Mouse (Mus musculus) liver, embryonic 11.5 days (tissue): ENCODE results near the gene Arfgap3. TPM values are rescaled to one million over a fixed set of nuclear protein-coding genes. Genes with fewer than 3 reads are reported as not detected.
"Not testable (repeated sequence)": the region's sequence is repeated elsewhere in the genome, so short reads cannot be mapped to it uniquely, and the experiment has no call there.

Experiments used
- ATAC-seq: fragments of 200-750 bp; cut with Nextera tagmentation; replicated peaks from 2 replicates; pipeline ENCODE4 v1.8.0; 2017; ENCODE audit warnings: moderate number of reproducible peaks, mild to moderate bottlenecking, moderate TSS enrichment, moderate library complexity; ENCODE audit not compliant: low FRiP score
- DNase-seq: peaks from one replicate; pipeline ENCODE4 v3.0.0-alpha.2; 2017; ENCODE audit warnings: low spot score
- H3K27ac ChIP-seq: fragments of 300-500 bp; sonication (generic); 2 replicates; pipeline ENCODE4 v1.5.1; 2014; ENCODE audit warnings: mild to moderate bottlenecking, low read depth, low read length, control low read depth
- H3K27me3 ChIP-seq: fragments of 300-500 bp; sonication (generic); replicated peaks from 2 replicates; pipeline ENCODE4 v1.6.1; 2014; ENCODE audit warnings: low read length, mixed read lengths; ENCODE audit not compliant: control insufficient read depth, insufficient read depth
- H3K36me3 ChIP-seq: fragments of 300-500 bp; sonication (generic); 2 replicates; pipeline ENCODE4 v1.6.1; 2014; ENCODE audit warnings: mild to moderate bottlenecking, low read length, moderate library complexity, mixed read lengths; ENCODE audit not compliant: control insufficient read depth, insufficient read depth
- H3K4me1 ChIP-seq: fragments of 300-500 bp; sonication (generic); replicated peaks from 2 replicates; pipeline ENCODE4 v1.6.1; 2014; ENCODE audit warnings: low read length, mixed read lengths; ENCODE audit not compliant: control insufficient read depth, insufficient read depth
- H3K4me2 ChIP-seq: fragments of 300-500 bp; sonication (generic); 2 replicates; pipeline ENCODE4 v1.6.1; 2014; ENCODE audit warnings: mild to moderate bottlenecking, control low read depth, moderate library complexity
- H3K4me3 ChIP-seq: fragments of 300-500 bp; sonication (generic); 2 replicates; pipeline ENCODE4 v1.5.1; 2014; ENCODE audit warnings: low read depth, low read length, control low read depth
- H3K9ac ChIP-seq: fragments of 300-500 bp; sonication (generic); 2 replicates; pipeline ENCODE4 v1.6.1; 2014; ENCODE audit warnings: low read depth, low read length, control low read depth
- H3K9me3 ChIP-seq: fragments of 300-500 bp; sonication (generic); 2 replicates; pipeline ENCODE4 v1.6.1; 2016; ENCODE audit warnings: low read length, inconsistent platforms, mixed read lengths; ENCODE audit not compliant: control insufficient read depth
- WGBS: fragments of 180-500 bp; shearing (Covaris S2); extraction: QIAGEN DNeasy Blood & Tissue Kit; methylation state at CpG from one replicate; pipeline ENCODE4 v1.1.7; 2014; 5-methylcytosine and 5-hydroxymethylcytosine counted together
- polyA plus RNA-seq: library from polyadenylated mRNA; unstranded; fragments of >200 nt; fragmentation: Nextera tagmentation; extraction: Ambion mirVana; gene quantifications from 2 replicates; pipeline ENCODE4 v1.2.1, GENCODE M21; 2014

The Arfgap3 gene
- polyA plus RNA-seq, 1 experiment from 2014 or later, result 26.3 TPM

GRCm38 (mm10) chr15:83337903-83338870 lies 11.9 kb downstream of the Arfgap3 start:
- Histone ChIP-seq H3K4me3 (no peak overlapping the region), H3K27ac (no peak overlapping the region), H3K9ac (no peak overlapping the region), H3K9me3 (no peaks in the 10 kb centered on the region), H3K4me1 (0 out of 2 replicates have a peak, but pooled peaks cover 3% of the 10 kb centered on the region), H3K36me3 (peaks cover 4% of the 10 kb centered on the region; the same call in 1 of the 2 replicates), H3K4me2 (no peak overlapping the region), H3K27me3 (no peaks in the 10 kb centered on the region)
- no peak for DNase-seq
- 68% methylated on average over 8 of the region's 8 CpGs for WGBS
- ATAC-seq, result peak; percentile 42; the same call in 1 of the 2 replicates

- Histone ChIP-seq H3K4me1 (no peaks in the 10 kb centered on the region), H3K4me2 (no peak overlapping the region), H3K9me3 (no peaks in the 10 kb centered on the region), H3K4me3 (no peak overlapping the region), H3K27ac (no peak overlapping the region), H3K27me3 (no peaks in the 10 kb centered on the region), H3K9ac (no peak overlapping the region), H3K36me3 (peaks cover 7% of the 10 kb centered on the region; the same call in 1 of the 2 replicates)
- 85% methylated on average over 3 of the region's 3 CpGs for WGBS
- ATAC-seq (no peak), DNase-seq (no peak)
Measured at GRCm38 (mm10) chr15:83332373-83332772, 17.7 kb downstream of the Arfgap3 start.

GRCm38 (mm10) chr15:83328952-83329351 lies 21.1 kb downstream of the Arfgap3 start:
- H3K36me3 ChIP-seq, result peaks cover 10% of the 10 kb centered on the region; the same call in 1 of the 2 replicates
- H3K9me3 ChIP-seq, result no peaks in the 10 kb centered on the region
- no peak for ATAC-seq
- DNase-seq, result no peak
- no peak overlapping the region for H3K9ac ChIP-seq
- H3K4me2 ChIP-seq, result no peak overlapping the region
- WGBS, result 81% methylated on average over 5 of the region's 5 CpGs
- no peaks in the 10 kb centered on the region for H3K4me1 ChIP-seq
- no peak overlapping the region for H3K4me3 ChIP-seq
- no peak overlapping the region for H3K27ac ChIP-seq
- H3K27me3 ChIP-seq, result no peaks in the 10 kb centered on the region

DNA sequence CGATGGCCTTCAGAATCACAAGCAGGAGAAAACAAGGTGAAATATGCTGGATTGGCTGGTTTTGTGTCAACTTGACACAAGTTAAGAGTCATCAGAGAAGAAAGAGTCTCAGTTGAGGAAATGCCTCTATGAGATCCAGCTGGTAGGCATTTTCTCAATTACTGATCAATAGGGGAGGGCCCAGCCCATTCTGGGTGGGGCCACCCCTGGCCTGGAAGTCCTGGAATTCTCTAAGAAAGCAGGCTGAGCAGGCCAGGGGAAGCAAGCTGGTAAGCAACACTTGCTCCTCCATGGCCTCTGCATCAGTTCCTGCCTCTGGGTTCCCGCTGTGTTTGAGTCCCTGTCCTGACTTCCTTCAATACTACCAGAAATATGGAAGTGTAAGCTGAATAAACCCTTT lies 27.0 kb downstream of the Arfgap3 start:
- Histone ChIP-seq H3K4me3 (no peak overlapping the region), H3K4me1 (no peaks in the 10 kb centered on the region), H3K4me2 (no peak overlapping the region), H3K9me3 (no peaks in the 10 kb centered on the region), H3K36me3 (peaks cover 10% of the 10 kb centered on the region; the same call in 1 of the 2 replicates), H3K27ac (no peak overlapping the region), H3K9ac (no peak overlapping the region), H3K27me3 (no peaks in the 10 kb centered on the region)
- 90% methylated on average over 2 of the region's 2 CpGs for WGBS
- no peak for ATAC-seq
- no peak for DNase-seq

DNA sequence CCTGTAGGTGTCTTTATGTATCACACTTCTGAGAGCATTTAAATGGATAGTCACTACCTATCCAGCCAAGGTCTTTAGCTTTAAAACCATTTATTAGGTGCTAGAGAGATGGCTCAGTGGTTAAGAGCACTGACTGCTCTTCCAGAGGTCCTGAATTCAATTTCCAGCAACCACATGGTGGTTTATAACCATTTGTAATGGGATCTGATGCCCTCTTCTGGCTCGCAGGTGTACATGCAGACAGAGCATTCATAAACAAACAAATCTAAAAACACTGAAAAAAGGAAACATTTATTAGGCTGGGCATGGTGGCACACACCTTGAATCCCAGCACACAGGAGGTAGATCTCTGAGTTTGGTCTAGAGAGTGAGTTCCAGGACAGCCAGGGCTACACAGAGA lies 35.1 kb downstream of the Arfgap3 start:
- 69% methylated on average over 1 of the region's 1 CpGs for WGBS
- no peak overlapping the region for H3K4me3 ChIP-seq
- H3K4me2 ChIP-seq, result no peak overlapping the region
- H3K27ac ChIP-seq, result no peak overlapping the region
- no peaks in the 10 kb centered on the region for H3K9me3 ChIP-seq
- H3K36me3 ChIP-seq, result peaks cover 16% of the 10 kb centered on the region; the same call in 1 of the 2 replicates
- DNase-seq, result no peak
- no peak for ATAC-seq
- no peaks in the 10 kb centered on the region for H3K27me3 ChIP-seq
- no peak overlapping the region for H3K9ac ChIP-seq
- no peaks in the 10 kb centered on the region for H3K4me1 ChIP-seq

DNA sequence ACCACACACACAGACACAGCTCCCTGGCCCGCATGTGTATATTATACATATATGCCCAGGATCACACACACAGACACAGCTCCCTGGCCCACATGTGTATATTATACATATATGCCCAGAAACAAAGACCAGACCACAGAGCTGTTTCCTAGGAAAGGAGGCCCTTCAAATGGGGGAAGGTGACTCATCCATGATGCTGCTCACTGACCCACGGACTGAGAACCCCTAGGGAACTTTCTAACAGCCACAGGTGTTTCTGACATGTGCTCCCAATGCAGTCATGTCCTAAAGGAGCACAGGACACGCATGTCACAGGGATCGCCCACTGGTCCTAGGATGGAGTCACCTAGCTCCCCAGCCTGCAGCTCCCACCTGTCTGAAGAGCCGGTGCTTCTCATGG lies 40.2 kb downstream of the Arfgap3 start:
- Histone ChIP-seq H3K36me3 (peaks cover 17% of the 10 kb centered on the region; the same call in 1 of the 2 replicates), H3K27ac (no peak overlapping the region), H3K4me1 (0 out of 2 replicates have a peak, but pooled peaks cover 2% of the 10 kb centered on the region), H3K9me3 (no peaks in the 10 kb centered on the region), H3K4me2 (no peak overlapping the region), H3K4me3 (no peak overlapping the region), H3K27me3 (no peaks in the 10 kb centered on the region), H3K9ac (no peak overlapping the region)
- ATAC-seq (no peak), DNase-seq (no peak)
- 89% methylated on average over 5 of the region's 5 CpGs for WGBS

- not testable (repeated sequence) for H3K9ac ChIP-seq, H3K9me3 ChIP-seq, H3K27me3 ChIP-seq, H3K4me2 ChIP-seq, DNase-seq, H3K4me3 ChIP-seq, H3K27ac ChIP-seq, H3K4me1 ChIP-seq
- peaks cover 15% of the 10 kb centered on the region; the same call in 1 of the 2 replicates for H3K36me3 ChIP-seq
- ATAC-seq, result peak; percentile 87
- WGBS, result 92% methylated on average over 1 of the region's 1 CpGs
Measured at GRCm38 (mm10) chr15:83308708-83309107, 41.3 kb downstream of the Arfgap3 start.

- H3K9ac ChIP-seq, result no peak overlapping the region
- H3K4me3 ChIP-seq, result no peak overlapping the region
- WGBS, result 90% methylated on average over 12 of the region's 12 CpGs
- H3K4me1 ChIP-seq, result 0 out of 2 replicates have a peak, but pooled peaks cover 2% of the 10 kb centered on the region
- DNase-seq (no peak), ATAC-seq (no peak)
- H3K9me3 ChIP-seq, result no peaks in the 10 kb centered on the region
- H3K4me2 ChIP-seq, result no peak overlapping the region
- no peak overlapping the region for H3K27ac ChIP-seq
- H3K27me3 ChIP-seq, result no peaks in the 10 kb centered on the region
- peaks cover 8% of the 10 kb centered on the region; the same call in 1 of the 2 replicates for H3K36me3 ChIP-seq
Measured at GRCm38 (mm10) chr15:83306181-83306580, 43.9 kb downstream of the Arfgap3 start.
